Mouse (Mus musculus): Measurements from ENCODE around the gene Immp2l. TPM values are rescaled to one million over a fixed set of nuclear protein-coding genes. Genes with fewer than 3 reads are reported as not detected.

Gene Immp2l
- total RNA-seq, 2 experiments from 2014 or later = 0.37 to 1.5 TPM

GRCm38 (mm10) chr12:41417961-41418360 is 394.1 kb downstream of the Immp2l start:
- no peak for ATAC-seq (ENCODE audit: poor library complexity, severe bottlenecking)

GRCm38 (mm10) chr12:41425101-41425679 is 401.3 kb downstream of the Immp2l start:
- ATAC-seq (ENCODE audit: poor library complexity, severe bottlenecking) = no peak

- no peak for ATAC-seq (ENCODE audit: poor library complexity, severe bottlenecking)
Measured at GRCm38 (mm10) chr12:41427464-41427863, 403.6 kb downstream of the Immp2l start.

GRCm38 (mm10) chr12:41428806-41429205 is 404.9 kb downstream of the Immp2l start:
- no peak for ATAC-seq (ENCODE audit: poor library complexity, severe bottlenecking)

GRCm38 (mm10) chr12:41436206-41436985 is 412.5 kb downstream of the Immp2l start:
- ATAC-seq (ENCODE audit: poor library complexity, severe bottlenecking) = no peak

- ATAC-seq (ENCODE audit: poor library complexity, severe bottlenecking) = no peak
Measured at GRCm38 (mm10) chr12:41438446-41438845, 414.6 kb downstream of the Immp2l start.

- no peak for ATAC-seq (ENCODE audit: poor library complexity, severe bottlenecking)
Measured at GRCm38 (mm10) chr12:41468374-41468991, 444.6 kb downstream of the Immp2l start.

GRCm38 (mm10) chr12:41469096-41469801 is 445.4 kb downstream of the Immp2l start:
- no peak for ATAC-seq (ENCODE audit: poor library complexity, severe bottlenecking)

- ATAC-seq (ENCODE audit: poor library complexity, severe bottlenecking) = no peak
Measured at GRCm38 (mm10) chr12:41481486-41481885, 457.6 kb downstream of the Immp2l start.

GRCm38 (mm10) chr12:41483091-41483592 is 459.3 kb downstream of the Immp2l start:
- ATAC-seq (ENCODE audit: poor library complexity, severe bottlenecking) = no peak

GRCm38 (mm10) chr12:41483593-41484451 is 459.9 kb downstream of the Immp2l start:
- no peak; the same call in 1 of the 2 replicates for ATAC-seq (ENCODE audit: poor library complexity, severe bottlenecking)

GRCm38 (mm10) chr12:41484689-41485511 is 461.0 kb downstream of the Immp2l start:
- peak; percentile 8; the same call in 1 of the 2 replicates for ATAC-seq (ENCODE audit: poor library complexity, severe bottlenecking)

GRCm38 (mm10) chr12:41485512-41486215 is 461.8 kb downstream of the Immp2l start:
- no peak for ATAC-seq (ENCODE audit: poor library complexity, severe bottlenecking)

- no peak for ATAC-seq (ENCODE audit: poor library complexity, severe bottlenecking)
Measured at GRCm38 (mm10) chr12:41486331-41486730, 462.4 kb downstream of the Immp2l start, which contains the start of gene Lrrn3. TSS of gene Lrrn3 (minus strand) at chr12:41486431.

- peak; percentile 39 for ATAC-seq (ENCODE audit: poor library complexity, severe bottlenecking)
Measured at GRCm38 (mm10) chr12:41487005-41487404, 463.1 kb downstream of the Immp2l start.

GRCm38 (mm10) chr12:41494620-41495019 is 470.7 kb downstream of the Immp2l start:
- ATAC-seq (ENCODE audit: poor library complexity, severe bottlenecking) = peak; percentile 24; the same call in 1 of the 2 replicates

GRCm38 (mm10) chr12:41500049-41500820 is 476.3 kb downstream of the Immp2l start:
- peak; percentile 43; the same call in 1 of the 2 replicates for ATAC-seq (ENCODE audit: poor library complexity, severe bottlenecking)

- ATAC-seq (ENCODE audit: poor library complexity, severe bottlenecking) = no peak
Measured at GRCm38 (mm10) chr12:41508610-41509009, 484.7 kb downstream of the Immp2l start.
